Mouse (Mus musculus) CD4-positive, CD25-positive, alpha-beta regulatory T cell, adult 2 months (primary cell): Measurements from ENCODE around the gene Rdx.

Experiments used
- DNase-seq: peaks from one replicate; pipeline ENCODE4 v3.0.0-alpha.2; 2012; ENCODE audit warnings: low read depth, low spot score

Gene Rdx

GRCm38 (mm10) chr9:52110738-52111137, 63.8 kb downstream of the Rdx start:
- DNase-seq: no peak

DNA sequence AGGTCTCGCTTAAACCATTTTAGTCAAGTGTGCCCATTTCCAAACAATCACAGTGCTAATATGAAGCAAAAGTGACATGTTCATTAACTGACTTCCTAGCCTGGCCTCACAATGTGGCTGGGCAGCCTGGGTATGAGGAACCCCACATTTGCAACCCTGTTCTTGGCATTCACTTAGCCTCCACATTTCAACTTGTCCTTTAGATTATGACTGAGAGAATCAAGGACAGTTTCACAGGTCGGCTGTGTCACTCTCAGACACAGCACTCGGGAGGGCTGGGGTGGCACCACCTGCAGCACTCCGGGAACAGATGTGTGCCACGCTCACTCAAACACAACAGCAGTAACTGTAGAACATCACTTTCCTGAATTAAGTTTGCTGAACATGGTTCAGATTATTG, 66.1 kb downstream of the Rdx start:
- DNase-seq: no peak

GRCm38 (mm10) chr9:52119212-52119611, 72.2 kb downstream of the Rdx start:
- DNase-seq: no peak

- no peak for DNase-seq
These were observed 78.3 kb downstream of the Rdx start for GRCm38 (mm10) chr9:52125225-52125624.

DNA sequence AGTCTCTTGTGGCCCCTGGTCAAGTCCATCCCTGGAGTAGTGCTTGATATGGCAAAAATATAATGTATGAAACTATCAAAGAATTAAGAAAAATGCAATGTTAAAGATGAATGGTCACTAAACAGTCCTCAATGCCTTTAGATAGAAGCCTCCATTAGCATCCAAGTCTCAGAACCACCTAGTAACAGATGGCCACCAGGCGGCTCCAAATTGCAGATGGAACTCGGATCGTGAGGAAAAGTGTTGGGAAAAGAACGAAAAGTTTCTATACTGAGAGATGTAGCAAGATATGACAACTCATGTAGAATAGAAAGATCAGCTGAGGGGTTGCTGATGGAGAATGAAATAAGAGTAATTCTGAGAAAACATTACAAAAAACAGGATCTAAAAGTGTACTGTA, 83.4 kb downstream of the Rdx start:
- DNase-seq: no peak

DNA sequence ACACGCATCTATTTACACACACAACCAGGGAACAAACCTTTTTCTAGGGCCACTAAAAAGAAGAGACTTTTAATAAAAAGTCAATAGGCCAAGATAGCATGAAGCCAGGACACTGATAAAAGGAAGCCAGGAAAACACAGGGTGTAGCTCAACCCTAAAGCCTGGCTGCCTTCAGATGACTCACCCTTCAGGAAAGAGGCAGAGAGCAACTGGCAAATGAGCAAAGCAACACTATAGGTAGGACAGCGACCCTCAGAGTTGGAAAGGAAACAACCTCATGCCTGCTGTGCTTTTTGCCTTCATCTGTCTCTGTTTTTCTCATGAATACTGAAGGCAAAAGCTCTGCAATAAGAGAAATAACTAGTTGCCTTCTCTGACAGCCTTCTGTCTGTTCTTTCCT, 85.8 kb downstream of the Rdx start:
- DNase-seq: no peak
